Mouse (Mus musculus): ENCODE data around the gene Selenoh.

Gene Selenoh

GRCm38 (mm10) chr2:84669828-84670568 is 572 bp downstream of the Selenoh start:
- DNase-seq, result no peak

- DNase-seq, result no peak
These were observed 4.5 kb downstream of the Selenoh start for GRCm38 (mm10) chr2:84666081-84666480.

- DNase-seq, result peak; percentile 38 to 40
These were observed 7.7 kb downstream of the Selenoh start for GRCm38 (mm10) chr2:84662866-84663265.

GRCm38 (mm10) chr2:84660253-84660652 is 10.3 kb downstream of the Selenoh start:
- DNase-seq, result peak in 1 of 2 experiments; percentile 25

GRCm38 (mm10) chr2:84658806-84659205 is 11.8 kb downstream of the Selenoh start, which contains the start of gene Btbd18:
Gene Btbd18 (plus strand): TSS chr2:84659079.
- DNase-seq, result no peak

- no peak for DNase-seq
These were observed 14.7 kb downstream of the Selenoh start for GRCm38 (mm10) chr2:84655864-84656263.

GRCm38 (mm10) chr2:84653354-84653753 is 17.2 kb downstream of the Selenoh start:
- DNase-seq, result no peak

GRCm38 (mm10) chr2:84650464-84651195 is 19.9 kb downstream of the Selenoh start, which contains the start of gene Ctnnd1:
Gene Ctnnd1 (minus strand): TSS chr2:84650765.
- DNase-seq, result no peak

- DNase-seq, result no peak
These were observed 20.9 kb downstream of the Selenoh start for GRCm38 (mm10) chr2:84649674-84650073.

- no peak for DNase-seq
These were observed 22.2 kb downstream of the Selenoh start for GRCm38 (mm10) chr2:84648369-84648768.

- DNase-seq, result no peak
These were observed 23.5 kb downstream of the Selenoh start for GRCm38 (mm10) chr2:84647051-84647568.

GRCm38 (mm10) chr2:84646138-84646537 is 24.4 kb downstream of the Selenoh start:
- DNase-seq, result no peak

GRCm38 (mm10) chr2:84640833-84641232 is 29.7 kb downstream of the Selenoh start:
- no peak for DNase-seq

GRCm38 (mm10) chr2:84638428-84639220 is 31.9 kb downstream of the Selenoh start:
- no peak for DNase-seq

- DNase-seq, result no peak
These were observed 33.0 kb downstream of the Selenoh start for GRCm38 (mm10) chr2:84637452-84638165.

- DNase-seq, result no peak
These were observed 34.3 kb downstream of the Selenoh start for GRCm38 (mm10) chr2:84636231-84636741.

GRCm38 (mm10) chr2:84635611-84636010 is 35.0 kb downstream of the Selenoh start:
- DNase-seq, result no peak

- DNase-seq, result no peak
These were observed 35.6 kb downstream of the Selenoh start for GRCm38 (mm10) chr2:84634934-84635482.

- DNase-seq, result no peak
These were observed 36.6 kb downstream of the Selenoh start for GRCm38 (mm10) chr2:84634006-84634405.

GRCm38 (mm10) chr2:84632999-84633398 is 37.6 kb downstream of the Selenoh start:
- DNase-seq, result no peak

- no peak for DNase-seq
These were observed 38.6 kb downstream of the Selenoh start for GRCm38 (mm10) chr2:84632001-84632400.

GRCm38 (mm10) chr2:84627036-84627435 is 43.5 kb downstream of the Selenoh start:
- no peak for DNase-seq

Measured in thymus, postnatal 36 days (tissue).